In genomic region chr16:91557214-91557613, GRCm38 (mm10) we compare ENCODE assay signal across 19 mouse cellular contexts. TPM values are rescaled to one million over a fixed set of nuclear protein-coding genes. Genes with fewer than 3 reads are reported as not detected.
DNase-seq lines count a peak whose midpoint lies in the region; ATAC-seq and TF ChIP-seq lines count a peak whose summit lies in the region.
"Had no signal": no experiment of that assay in that cellular context is flagged by ENCODE, and none has a peak within 500 bp of the region (broad histone marks: within the 10 kb centered on the region; RNA-seq: fewer than 3 reads in every experiment).

No protein-coding gene starts in this region.

- peaks cover 10% of the 10 kb centered on the region; the same call in 1 of the 2 replicates for H3K4me1 ChIP-seq in kidney, adult 2 months (ENCODE audit: control insufficient read depth, insufficient read depth, low read length)
- H3K4me1 ChIP-seq in limb, embryonic 11.5 days (ENCODE audit: control insufficient read depth, insufficient read depth, low read length): no peaks in the 10 kb centered on the region; the same call in 1 of the 2 replicates

- H3K4me2 ChIP-seq in limb, embryonic 11.5 days (ENCODE audit: low read depth, severe bottlenecking): no peak overlapping the region
- H3K4me2 ChIP-seq: heart, embryonic 13.5 days; hindbrain, embryonic 13.5 days; midbrain, embryonic 13.5 days; neural tube, embryonic 12.5 days; stomach, embryonic 15.5 days had no signal

- DNase-seq in kidney, adult 2 months: peak; percentile 47
- no peak for DNase-seq in kidney, adult 8-10 months
- peak; percentile 73 for DNase-seq in embryo, embryonic 11 days
- peak; percentile 53 for DNase-seq in forelimb bud, embryonic 11.5 days (ENCODE audit: low read depth, low spot score)
- DNase-seq in limb, embryonic 11.5 days (ENCODE audit: low spot score): peak; percentile 42
- DNase-seq in thymus, adult 18-20 months: no peak
- no peak for DNase-seq in adrenal gland, postnatal 25 days
- DNase-seq: B cell, adult 2 months; cerebellum, adult 2 months; cerebellum, postnatal 36 days; layer of hippocampus, postnatal 36 days; liver had no signal

- peaks cover 2% of the 10 kb centered on the region; the same call in 1 of the 2 replicates for H3K36me3 ChIP-seq in kidney, adult 2 months (ENCODE audit: control insufficient read depth, insufficient read depth, low read length)
- H3K36me3 ChIP-seq in limb, embryonic 11.5 days (ENCODE audit: control insufficient read depth, insufficient read depth, low read length): peaks cover 3% of the 10 kb centered on the region; the same call in 1 of the 2 replicates

- H3K9me3 ChIP-seq in limb, embryonic 11.5 days (ENCODE audit: control insufficient read depth, low read length): no peaks in the 10 kb centered on the region
- H3K9me3 ChIP-seq: heart, embryonic 13.5 days; hindbrain, embryonic 13.5 days; midbrain, embryonic 13.5 days; neural tube, embryonic 12.5 days; stomach, embryonic 15.5 days had no signal

- H3K9ac ChIP-seq in limb, embryonic 11.5 days (ENCODE audit: low read length): no peak overlapping the region
- H3K9ac ChIP-seq: heart, embryonic 13.5 days; hindbrain, embryonic 13.5 days; midbrain, embryonic 13.5 days; neural tube, embryonic 12.5 days; stomach, embryonic 15.5 days had no signal

- no peak overlapping the region for H3K4me3 ChIP-seq in kidney, adult 2 months (ENCODE audit: insufficient read depth, low read depth, low read length)
- no peak overlapping the region for H3K4me3 ChIP-seq in limb, embryonic 11.5 days (ENCODE audit: low read depth, low read length)
- H3K4me3 ChIP-seq: heart, embryonic 13.5 days; hindbrain, embryonic 13.5 days; midbrain, embryonic 13.5 days; neural tube, embryonic 12.5 days; stomach, embryonic 15.5 days had no signal

- ATAC-seq in limb, embryonic 11.5 days (ENCODE audit: insufficient number of reproducible peaks, low FRiP score, low TSS enrichment, low read depth): no peak
- ATAC-seq in granulocyte monocyte progenitor cell, adult 5-6 weeks (replicated peaks; ENCODE audit: poor library complexity, severe bottlenecking): no peak
- ATAC-seq: forebrain, embryonic 14.5 days; midbrain, embryonic 13.5 days had no signal

- no peak for TF ChIP-seq POLR2A in kidney, adult 2 months (IDR thresholded peaks at IDR 0.05; ENCODE audit: low read depth, low read length)

- 57% methylated on average over 7 of the region's 7 CpGs for WGBS in kidney, adult 2 months
- 31% methylated on average over 7 of the region's 7 CpGs for WGBS in limb, embryonic 11.5 days

- TF ChIP-seq CTCF in kidney, adult 2 months (conservative IDR thresholded peaks at IDR 0.05; ENCODE audit: insufficient read depth, insufficient read length, low read depth, low read length): no peak

- no peaks in the 10 kb centered on the region for H3K27me3 ChIP-seq in kidney, adult 2 months (replicated peaks; ENCODE audit: control insufficient read depth, insufficient read depth, low read length)
- no peaks in the 10 kb centered on the region for H3K27me3 ChIP-seq in limb, embryonic 11.5 days (ENCODE audit: control insufficient read depth, insufficient read depth, low read length)
- H3K27me3 ChIP-seq: heart, embryonic 13.5 days; hindbrain, embryonic 13.5 days; midbrain, embryonic 13.5 days; neural tube, embryonic 12.5 days; stomach, embryonic 15.5 days had no signal

- no peak overlapping the region for H3K27ac ChIP-seq in kidney, adult 2 months (ENCODE audit: insufficient read depth, low read depth, low read length)
- no peak overlapping the region for H3K27ac ChIP-seq in limb, embryonic 11.5 days (replicated peaks; ENCODE audit: low read depth, low read length)
- H3K27ac ChIP-seq: heart, embryonic 13.5 days; hindbrain, embryonic 13.5 days; midbrain, embryonic 13.5 days; neural tube, embryonic 12.5 days; stomach, embryonic 15.5 days had no signal

RNA-seq across cellular contexts. Expression of gene Ifngr2, which starts 10.3 kb away (rescaled TPM):
- polyA plus RNA-seq in kidney, adult 2 months (2012; rRNA removed): 15.1 and 17.7 TPM in 2 replicates
- 25.2 and 32.7 TPM in 2 replicates for polyA plus RNA-seq in limb, embryonic 11.5 days (2014; fragmentation: Nextera tagmentation; extraction: Ambion mirVana)
- 20.1 and 31.1 TPM in 2 replicates for total RNA-seq in adrenal gland, postnatal 25 days (2021)
- 29.2 TPM in 2 replicates for total RNA-seq in granulocyte monocyte progenitor cell, adult 5-6 weeks (2014; fragmentation: Nextera tagmentation)
- total RNA-seq in granulocyte monocyte progenitor cell, adult 5-6 weeks (2017): 12.8 and 13.0 TPM in 2 replicates

RNA-seq across cellular contexts. Expression of gene Tmem50b, which starts 40.4 kb away (rescaled TPM):
- 39.2 and 40.7 TPM in 2 replicates for polyA plus RNA-seq in kidney, adult 2 months (2012; rRNA removed)
- polyA plus RNA-seq in limb, embryonic 11.5 days (2014; fragmentation: Nextera tagmentation; extraction: Ambion mirVana): 31.6 and 32.4 TPM in 2 replicates
- 57.9 and 58.3 TPM in 2 replicates for total RNA-seq in adrenal gland, postnatal 25 days (2021)
- total RNA-seq in granulocyte monocyte progenitor cell, adult 5-6 weeks (2014; fragmentation: Nextera tagmentation): 56.8 and 64.9 TPM in 2 replicates
- total RNA-seq in granulocyte monocyte progenitor cell, adult 5-6 weeks (2017): 38.5 and 41.1 TPM in 2 replicates

Comparison
In these comparisons a context has a peak if more than half of its experiments do, and no peak if none do; other contexts are left out.
1. DNase-seq: peak in kidney, adult 2 months (single experiment), embryo, embryonic 11 days (single experiment), forelimb bud, embryonic 11.5 days (single experiment) and limb, embryonic 11.5 days (single experiment); none in kidney, adult 8-10 months (0 of 2), thymus, adult 18-20 months (0 of 2) and adrenal gland, postnatal 25 days (single experiment).